9 mouse cellular contexts compared by ENCODE assay signal in the genomic region with DNA sequence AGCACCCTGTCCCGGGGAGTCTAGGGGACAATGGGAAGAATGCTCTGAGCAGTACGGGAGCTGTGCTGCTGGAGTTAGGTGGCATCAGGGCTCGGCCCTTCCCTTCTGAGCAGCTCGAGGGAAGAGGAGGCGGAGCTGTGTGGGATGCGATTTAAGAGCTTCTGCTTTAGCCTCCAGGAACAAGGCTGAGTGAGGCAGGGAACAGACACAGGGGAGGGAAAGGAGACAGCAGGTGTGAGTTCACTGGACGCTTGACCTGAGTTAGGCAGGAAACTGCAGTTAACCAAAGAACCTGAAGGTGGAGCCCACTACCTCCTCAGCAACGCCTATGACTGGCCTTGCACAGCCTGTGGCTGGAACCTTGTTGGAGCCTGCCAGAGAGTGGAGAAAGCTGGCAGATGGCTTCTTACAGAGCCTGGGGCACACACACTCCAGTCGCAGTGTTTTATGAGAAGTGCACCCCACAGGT. TPM values are rescaled to one million over a fixed set of nuclear protein-coding genes. Genes with fewer than 3 reads are reported as not detected.
A peak's percentile ranks its signal among the peaks of the same experiment; 100 is the strongest.
DNase-seq lines count a peak whose midpoint lies in the region; ATAC-seq lines count a peak whose summit lies in the region.
"Had no signal": no experiment of that assay in that cellular context is flagged by ENCODE, and none has a peak within 500 bp of the region (broad histone marks: within the 10 kb centered on the region; RNA-seq: fewer than 3 reads in every experiment).

No protein-coding gene starts in this region.

- ATAC-seq in heart, embryonic 11.5 days (replicated peaks; ENCODE audit: insufficient number of reproducible peaks, low FRiP score, low TSS enrichment): no peak
- ATAC-seq in kidney, embryonic 15.5 days (replicated peaks; ENCODE audit: low FRiP score): peak; percentile 78
- peak; percentile 59; the same call in 1 of the 2 replicates for ATAC-seq in limb, embryonic 15.5 days (ENCODE audit: insufficient number of reproducible peaks, low FRiP score, low TSS enrichment, low read depth)

- 15% methylated on average over 9 of the region's 9 CpGs for WGBS in heart, embryonic 11.5 days (ENCODE audit: insufficient replicate concordance)
- WGBS in heart, embryonic 10.5 days: 17% methylated on average over 9 of the region's 9 CpGs
- WGBS in kidney, embryonic 15.5 days: 9% methylated on average over 9 of the region's 9 CpGs
- WGBS in limb, embryonic 15.5 days: 13% methylated on average over 9 of the region's 9 CpGs

- peak; percentile 78 to 86 for DNase-seq in heart, adult 18-20 months
- peak; percentile 78 for DNase-seq in embryo, embryonic 9.5 days (ENCODE audit: extremely low spot score)
- DNase-seq in heart, embryonic 10.5 days (ENCODE audit: low spot score): peak; percentile 86
- peak; percentile 75 for DNase-seq in naive thymus-derived CD4-positive, alpha-beta T cell, adult 2 months (ENCODE audit: low read depth)
- peak; percentile 75 to 78 for DNase-seq in spleen, postnatal 36 days (ENCODE audit: low spot score in 2 of 2)

- no peak overlapping the region for H3K9ac ChIP-seq in heart, embryonic 11.5 days (ENCODE audit: low read depth, low read length)
- H3K9ac ChIP-seq in kidney, embryonic 15.5 days: no peak overlapping the region
- no peak overlapping the region for H3K9ac ChIP-seq in limb, embryonic 15.5 days

- H3K9me3 ChIP-seq in heart, embryonic 11.5 days (replicated peaks; ENCODE audit: control insufficient read depth, low read length): no peaks in the 10 kb centered on the region
- no peaks in the 10 kb centered on the region for H3K9me3 ChIP-seq in heart, embryonic 10.5 days
- H3K9me3 ChIP-seq in kidney, embryonic 15.5 days (replicated peaks): no peaks in the 10 kb centered on the region
- H3K9me3 ChIP-seq in limb, embryonic 15.5 days: no peaks in the 10 kb centered on the region

- H3K4me2 ChIP-seq in heart, embryonic 11.5 days: no peak overlapping the region
- no peak overlapping the region for H3K4me2 ChIP-seq in kidney, embryonic 15.5 days
- 0 out of 2 replicates have a peak overlapping the region, but pooled peaks have one; percentile 20 for H3K4me2 ChIP-seq in limb, embryonic 15.5 days

- H3K36me3 ChIP-seq in heart, embryonic 11.5 days (ENCODE audit: control insufficient read depth, insufficient read depth, low read length): no peaks in the 10 kb centered on the region
- no peaks in the 10 kb centered on the region for H3K36me3 ChIP-seq in heart, embryonic 10.5 days
- no peaks in the 10 kb centered on the region for H3K36me3 ChIP-seq in kidney, embryonic 15.5 days
- no peaks in the 10 kb centered on the region for H3K36me3 ChIP-seq in limb, embryonic 15.5 days

- no peaks in the 10 kb centered on the region for H3K27me3 ChIP-seq in heart, embryonic 11.5 days (ENCODE audit: control insufficient read depth, insufficient read depth, low read length)
- H3K27me3 ChIP-seq in heart, embryonic 10.5 days (ENCODE audit: insufficient read depth, poor library complexity, severe bottlenecking): no peaks in the 10 kb centered on the region
- no peaks in the 10 kb centered on the region for H3K27me3 ChIP-seq in kidney, embryonic 15.5 days
- no peaks in the 10 kb centered on the region for H3K27me3 ChIP-seq in limb, embryonic 15.5 days

- no peak overlapping the region for H3K27ac ChIP-seq in heart, embryonic 11.5 days (ENCODE audit: low read depth, low read length)
- H3K27ac ChIP-seq in heart, embryonic 10.5 days: no peak overlapping the region
- H3K27ac ChIP-seq in kidney, embryonic 15.5 days: no peak overlapping the region
- H3K27ac ChIP-seq in limb, embryonic 15.5 days: no peak overlapping the region

- no peaks in the 10 kb centered on the region for H3K4me1 ChIP-seq in heart, embryonic 11.5 days (ENCODE audit: control insufficient read depth, insufficient read depth, low read length)
- peaks cover 8% of the 10 kb centered on the region; the same call in 1 of the 2 replicates for H3K4me1 ChIP-seq in heart, embryonic 10.5 days
- H3K4me1 ChIP-seq in kidney, embryonic 15.5 days: 0 out of 2 replicates have a peak, but pooled peaks cover 5% of the 10 kb centered on the region
- 0 out of 2 replicates have a peak, but pooled peaks cover 6% of the 10 kb centered on the region for H3K4me1 ChIP-seq in limb, embryonic 15.5 days

- no peak overlapping the region for H3K4me3 ChIP-seq in heart, embryonic 11.5 days (ENCODE audit: low read depth, low read length)
- H3K4me3 ChIP-seq in heart, embryonic 10.5 days: no peak overlapping the region
- H3K4me3 ChIP-seq in kidney, embryonic 15.5 days (replicated peaks): no peak overlapping the region
- no peak overlapping the region for H3K4me3 ChIP-seq in limb, embryonic 15.5 days

RNA-seq across cellular contexts. Expression of gene Rsph1, which starts 22.7 kb away (rescaled TPM):
- 1 to 10 TPM in 1 of 2 experiments, under 1 TPM in 1; 0.79 to 1.7 TPM for total RNA-seq in heart, adult 18-20 months (2021)
- polyA plus RNA-seq in heart, embryonic 11.5 days (2014; fragmentation: Nextera tagmentation; extraction: Ambion mirVana): 1.7 and 1.9 TPM in 2 replicates
- 1.8 and 2.4 TPM in 2 replicates for polyA plus RNA-seq in heart, embryonic 10.5 days (2016; fragmentation: Nextera tagmentation; extraction: Ambion mirVana)
- 2.0 and 2.4 TPM in 2 replicates for polyA plus RNA-seq in kidney, embryonic 15.5 days (2015; fragmentation: Nextera tagmentation; extraction: Ambion mirVana)
- polyA plus RNA-seq in limb, embryonic 15.5 days (2015; fragmentation: Nextera tagmentation; extraction: Ambion mirVana): 0.57 and 0.70 TPM in 2 replicates

RNA-seq across cellular contexts. Expression of gene Slc37a1, which starts 32.1 kb away (rescaled TPM):
- total RNA-seq in heart, adult 18-20 months (2021): 10 to 100 TPM in 1 of 2 experiments, 1 to 10 TPM in 1; 7.5 to 10.3 TPM
- polyA plus RNA-seq in heart, embryonic 11.5 days (2014; fragmentation: Nextera tagmentation; extraction: Ambion mirVana): 4.6 TPM in 2 replicates
- 3.9 and 4.8 TPM in 2 replicates for polyA plus RNA-seq in heart, embryonic 10.5 days (2016; fragmentation: Nextera tagmentation; extraction: Ambion mirVana)
- polyA plus RNA-seq in kidney, embryonic 15.5 days (2015; fragmentation: Nextera tagmentation; extraction: Ambion mirVana): 3.0 and 3.9 TPM in 2 replicates
- 3.3 and 4.0 TPM in 2 replicates for polyA plus RNA-seq in limb, embryonic 15.5 days (2015; fragmentation: Nextera tagmentation; extraction: Ambion mirVana)

RNA-seq across cellular contexts. Expression of gene Ubash3a, which starts 46.8 kb away (rescaled TPM):
- under 1 TPM in 1 of 2 experiments, not detected in 1; 0.54 TPM for total RNA-seq in heart, adult 18-20 months (2021)
- polyA plus RNA-seq in heart, embryonic 11.5 days (2014; fragmentation: Nextera tagmentation; extraction: Ambion mirVana): 2.4 and 2.9 TPM in 2 replicates
- polyA plus RNA-seq in heart, embryonic 10.5 days (2016; fragmentation: Nextera tagmentation; extraction: Ambion mirVana): 0.75 and 3.0 TPM in 2 replicates
- 0.18 and 0.23 TPM in 2 replicates for polyA plus RNA-seq in kidney, embryonic 15.5 days (2015; fragmentation: Nextera tagmentation; extraction: Ambion mirVana)
- 0.32 and 0.82 TPM in 2 replicates for polyA plus RNA-seq in limb, embryonic 15.5 days (2015; fragmentation: Nextera tagmentation; extraction: Ambion mirVana)
- polyA plus RNA-seq: C2C12 had no signal

RNA-seq across cellular contexts. Expression of gene Tmprss3, which starts 55.7 kb away (rescaled TPM):
- total RNA-seq in heart, adult 18-20 months (2021): not detected
- 0.07 TPM in 1 of 2 replicates, not detected in the other for polyA plus RNA-seq in heart, embryonic 11.5 days (2014; fragmentation: Nextera tagmentation; extraction: Ambion mirVana)
- polyA plus RNA-seq in heart, embryonic 10.5 days (2016; fragmentation: Nextera tagmentation; extraction: Ambion mirVana): not detected in 2 replicates
- polyA plus RNA-seq in kidney, embryonic 15.5 days (2015; fragmentation: Nextera tagmentation; extraction: Ambion mirVana): not detected in 2 replicates
- 0.06 TPM in 1 of 2 replicates, not detected in the other for polyA plus RNA-seq in limb, embryonic 15.5 days (2015; fragmentation: Nextera tagmentation; extraction: Ambion mirVana)
- polyA plus RNA-seq: C2C12 had no signal
